Mouse (Mus musculus): ENCODE measurements at regions not wholly inside any gene's neighbourhood (a gene's known extent, or its start where the extent isn't known, plus 50 kb on each side); places are given as distances from the start of the nearest gene placed in this dataset.

DNA sequence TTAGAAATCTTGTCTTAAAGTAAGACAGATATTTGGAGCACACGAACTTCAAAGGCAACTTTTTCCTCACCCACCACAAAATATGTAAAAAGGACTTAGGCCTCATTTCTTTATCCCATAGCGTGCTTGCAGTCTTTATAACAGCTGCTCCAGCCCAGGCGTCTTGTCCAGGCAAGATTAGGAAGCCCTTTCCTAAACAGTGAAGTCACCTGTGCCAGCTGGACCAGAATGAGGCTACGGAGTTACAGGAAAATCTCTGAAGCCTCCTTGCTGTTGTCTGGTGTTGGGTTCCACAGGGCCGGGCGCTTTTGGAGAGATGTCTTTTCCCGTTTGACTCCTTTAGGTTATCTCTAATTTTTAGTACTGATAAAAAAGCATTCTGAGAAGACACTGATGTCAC, 210.3 kb downstream of the Ttll7 start:
- TF ChIP-seq CTCF (IDR thresholded peaks at IDR 0.05; ENCODE audit: borderline replicate concordance, insufficient read depth, low read depth, low read length) (no peak), POLR2A (IDR thresholded peaks at IDR 0.05; ENCODE audit: borderline replicate concordance, insufficient read depth, low read length) (no peak)
